In the genomic region with DNA sequence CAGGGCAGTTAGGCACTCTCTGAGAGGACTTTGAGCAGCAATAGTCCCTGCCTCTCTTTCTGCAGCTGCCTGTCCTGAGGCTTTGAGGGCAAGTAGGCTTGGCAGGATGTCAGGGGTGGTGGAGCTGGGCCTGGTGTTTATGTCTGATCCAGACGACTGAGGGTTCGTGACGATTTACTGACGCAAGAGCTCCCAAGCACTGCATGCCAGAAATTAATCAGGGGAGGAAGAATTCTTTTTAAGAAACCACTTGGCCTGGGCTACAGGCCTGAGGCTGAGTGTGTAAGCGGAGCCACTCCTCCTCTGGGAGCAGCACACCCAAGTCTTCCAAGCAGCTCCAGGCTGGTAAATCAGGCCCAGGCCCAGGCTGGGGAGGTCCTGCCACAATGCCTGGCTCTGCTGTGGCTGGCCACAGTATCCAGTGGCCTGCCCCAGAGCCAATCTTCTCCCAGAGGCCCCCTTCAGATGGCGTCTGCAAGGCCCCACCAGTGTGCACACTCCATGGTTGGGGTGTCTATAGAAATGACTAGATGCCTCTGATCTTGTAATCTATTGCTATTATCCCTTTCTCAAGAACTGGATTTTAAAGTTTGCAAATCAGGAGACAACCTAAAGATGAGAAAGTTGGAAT, we compare ENCODE assay signal across 8 mouse cellular contexts.
DNase-seq lines count a peak whose midpoint lies in the region; ATAC-seq and TF ChIP-seq lines count a peak whose summit lies in the region.

No protein-coding gene starts in this region.

- H3K4me1 ChIP-seq in spleen, adult 2 months (ENCODE audit: control insufficient read depth, insufficient read depth, insufficient read length) = peaks cover 10% of the 10 kb centered on the region; the same call in 1 of the 2 replicates
- peaks cover 24% of the 10 kb centered on the region for H3K4me1 ChIP-seq in heart, postnatal 0 days (ENCODE audit: control insufficient read depth, insufficient read depth)
- peaks cover 6% of the 10 kb centered on the region; the same call in 1 of the 2 replicates for H3K4me1 ChIP-seq in lung, embryonic 14.5 days (ENCODE audit: insufficient read depth)
- peaks cover 13% of the 10 kb centered on the region for H3K4me1 ChIP-seq in stomach, embryonic 16.5 days (ENCODE audit: control insufficient read depth, insufficient read depth, low read length)

- TF ChIP-seq POLR2A in spleen, adult 2 months (IDR thresholded peaks at IDR 0.05; ENCODE audit: low read depth, low read length) = no peak

- TF ChIP-seq CTCF in spleen, adult 2 months (IDR thresholded peaks at IDR 0.05; ENCODE audit: extremely low read depth, insufficient read depth, insufficient read length, insufficient replicate concordance) = no peak
- TF ChIP-seq CTCF in heart, postnatal 0 days (IDR thresholded peaks at IDR 0.05; ENCODE audit: low read depth) = no peak; the same call in 1 of the 2 replicates
- no peak for TF ChIP-seq CTCF in lung, embryonic 14.5 days (IDR thresholded peaks at IDR 0.05; ENCODE audit: low read depth)

- H3K27ac ChIP-seq in spleen, adult 2 months (ENCODE audit: insufficient read depth, low read length) = no peak overlapping the region
- H3K27ac ChIP-seq in heart, postnatal 0 days (ENCODE audit: low read depth) = peak overlapping the region; percentile 81
- peak overlapping the region; percentile 85; the same call in 1 of the 2 replicates for H3K27ac ChIP-seq in lung, embryonic 14.5 days (ENCODE audit: low read depth)
- H3K27ac ChIP-seq in stomach, embryonic 16.5 days (ENCODE audit: low read length) = peak overlapping the region; percentile 54

- H3K4me2 ChIP-seq in heart, postnatal 0 days (ENCODE audit: low read depth, low read length) = no peak overlapping the region; the same call in 1 of the 2 replicates
- no peak overlapping the region for H3K4me2 ChIP-seq in lung, embryonic 14.5 days
- H3K4me2 ChIP-seq in stomach, embryonic 16.5 days (ENCODE audit: low read depth, low read length) = no peak overlapping the region

- H3K9me3 ChIP-seq in heart, postnatal 0 days (replicated peaks; ENCODE audit: control insufficient read depth, low read length) = no peaks in the 10 kb centered on the region
- H3K9me3 ChIP-seq in lung, embryonic 14.5 days (ENCODE audit: low read depth, low read length) = no peaks in the 10 kb centered on the region
- no peaks in the 10 kb centered on the region for H3K9me3 ChIP-seq in stomach, embryonic 16.5 days (replicated peaks; ENCODE audit: control insufficient read depth, low read length)

- 0 out of 2 replicates have a peak, but pooled peaks have one; percentile 49 for TF ChIP-seq EP300 in heart, postnatal 0 days (IDR thresholded peaks at IDR 0.05; ENCODE audit: low read depth)

- WGBS in spleen, adult 2 months = 61% methylated on average over 6 of the region's 6 CpGs
- 22% methylated on average over 6 of the region's 6 CpGs for WGBS in heart, postnatal 0 days
- WGBS in lung, embryonic 14.5 days = 32% methylated on average over 6 of the region's 6 CpGs
- 47% methylated on average over 6 of the region's 6 CpGs for WGBS in stomach, embryonic 16.5 days

- no peaks in the 10 kb centered on the region for H3K27me3 ChIP-seq in spleen, adult 2 months (ENCODE audit: control insufficient read depth, insufficient read depth, low read length)
- H3K27me3 ChIP-seq in heart, postnatal 0 days (ENCODE audit: control insufficient read depth, insufficient read depth, low read length) = no peaks in the 10 kb centered on the region
- no peaks in the 10 kb centered on the region for H3K27me3 ChIP-seq in lung, embryonic 14.5 days (ENCODE audit: insufficient read depth, low read length)
- no peaks in the 10 kb centered on the region for H3K27me3 ChIP-seq in stomach, embryonic 16.5 days (ENCODE audit: control insufficient read depth, insufficient read depth, low read length)

- H3K9ac ChIP-seq in heart, postnatal 0 days (replicated peaks; ENCODE audit: low read depth, low read length) = no peak overlapping the region
- peak overlapping the region; percentile 25 for H3K9ac ChIP-seq in lung, embryonic 14.5 days
- no peak overlapping the region for H3K9ac ChIP-seq in stomach, embryonic 16.5 days (ENCODE audit: low read length)

- H3K4me3 ChIP-seq in spleen, adult 2 months (ENCODE audit: extremely low read depth, insufficient read depth, insufficient read length) = no peak overlapping the region
- H3K4me3 ChIP-seq in heart, postnatal 0 days (ENCODE audit: low read depth, low read length) = no peak overlapping the region
- no peak overlapping the region for H3K4me3 ChIP-seq in lung, embryonic 14.5 days (ENCODE audit: low read depth, low read length)
- no peak overlapping the region for H3K4me3 ChIP-seq in stomach, embryonic 16.5 days (replicated peaks; ENCODE audit: low read length)

- no peaks in the 10 kb centered on the region for H3K36me3 ChIP-seq in spleen, adult 2 months (ENCODE audit: control insufficient read depth, insufficient read depth, low read length)
- no peaks in the 10 kb centered on the region for H3K36me3 ChIP-seq in heart, postnatal 0 days (replicated peaks; ENCODE audit: control insufficient read depth, insufficient read depth, low read length)
- H3K36me3 ChIP-seq in lung, embryonic 14.5 days (ENCODE audit: insufficient read depth) = no peaks in the 10 kb centered on the region
- H3K36me3 ChIP-seq in stomach, embryonic 16.5 days (ENCODE audit: control insufficient read depth, insufficient read depth, low read length) = no peaks in the 10 kb centered on the region

- peak; percentile 93 for ATAC-seq in heart, postnatal 0 days (ENCODE audit: insufficient read depth, low read depth)
- peak; percentile 92 for ATAC-seq in lung, embryonic 14.5 days (ENCODE audit: insufficient read depth)
- peak; percentile 87 for ATAC-seq in stomach, embryonic 16.5 days (ENCODE audit: insufficient read depth, low FRiP score)

- peak; percentile 6 to 23 for DNase-seq in spleen, adult 2 months (ENCODE audit: low read depth in 1 of 2, low spot score in 2 of 2)
- no peak for DNase-seq in spleen, adult 12 weeks (ENCODE audit: low spot score)
- peak; percentile 99 for DNase-seq in fibroblast of lung, adult 2 months (ENCODE audit: low read depth)
- peak; percentile 93 for DNase-seq in heart, postnatal 0 days (ENCODE audit: low spot score)
- DNase-seq in kidney, postnatal 36 days = peak; percentile 89 to 96
- peak; percentile 89 for DNase-seq in lung, embryonic 14.5 days
- no peak for DNase-seq in embryo, embryonic 10 days (ENCODE audit: low spot score)

Comparison
In these comparisons a context has a peak if more than half of its experiments do, and no peak if none do; other contexts are left out.
1. DNase-seq: peak in spleen, adult 2 months (2 of 2), fibroblast of lung, adult 2 months (single experiment), heart, postnatal 0 days (single experiment), kidney, postnatal 36 days (2 of 2) and lung, embryonic 14.5 days (single experiment); none in spleen, adult 12 weeks (single experiment) and embryo, embryonic 10 days (single experiment).
2. Peak in every context shown above with its lines, with median percentiles within 50 percentile points of each other: ATAC-seq.